Mouse (Mus musculus): Measurements from ENCODE around the gene a. TPM values are rescaled to one million over a fixed set of nuclear protein-coding genes. Genes with fewer than 3 reads are reported as not detected.
"Not testable (repeated sequence)": the region's sequence is repeated elsewhere in the genome, so short reads cannot be mapped to it uniquely, and the experiment has no call there.

a gene
- total and polyA plus RNA-seq, 2 experiments from 2014 or later, result 0.90 to 2.9 TPM

GRCm38 (mm10) chr2:154972981-154973380 lies 181.8 kb downstream of the a start:
- no peak overlapping the region for H3K4me2 ChIP-seq (ENCODE audit: low read depth)
- ATAC-seq (no peak), DNase-seq (no peak)
- H3K4me1 ChIP-seq (ENCODE audit: insufficient read depth), result no peaks in the 10 kb centered on the region
- no peaks in the 10 kb centered on the region for H3K9me3 ChIP-seq (ENCODE audit: low read length)
- H3K36me3 ChIP-seq (ENCODE audit: insufficient read depth), result no peaks in the 10 kb centered on the region
- TF ChIP-seq CTCF (IDR thresholded peaks at IDR 0.05; ENCODE audit: low read depth), result no peak
- no peak overlapping the region for H3K9ac ChIP-seq
- H3K27ac ChIP-seq (ENCODE audit: low read depth, low read length), result no peak overlapping the region
- H3K4me3 ChIP-seq (ENCODE audit: low read depth, low read length), result no peak overlapping the region
- no peaks in the 10 kb centered on the region for H3K27me3 ChIP-seq (ENCODE audit: insufficient read depth, low read length)
- 78% methylated on average over 5 of the region's 5 CpGs for WGBS

- no peak overlapping the region for H3K27ac ChIP-seq (ENCODE audit: low read depth, low read length)
- no peaks in the 10 kb centered on the region for H3K9me3 ChIP-seq (ENCODE audit: low read length)
- no peaks in the 10 kb centered on the region for H3K4me1 ChIP-seq (ENCODE audit: insufficient read depth)
- H3K4me2 ChIP-seq (ENCODE audit: low read depth), result no peak overlapping the region
- ATAC-seq (no peak), DNase-seq (no peak)
- H3K9ac ChIP-seq, result no peak overlapping the region
- 0 out of 2 replicates have a peak, but pooled peaks have one; percentile 15 for TF ChIP-seq CTCF (IDR thresholded peaks at IDR 0.05; ENCODE audit: low read depth)
- H3K27me3 ChIP-seq (ENCODE audit: insufficient read depth, low read length), result no peaks in the 10 kb centered on the region
- no peaks in the 10 kb centered on the region for H3K36me3 ChIP-seq (ENCODE audit: insufficient read depth)
- WGBS, result 70% methylated on average over 1 of the region's 1 CpGs
- no peak overlapping the region for H3K4me3 ChIP-seq (ENCODE audit: low read depth, low read length)
Observed at GRCm38 (mm10) chr2:154986609-154987008, 195.4 kb downstream of the a start.

DNA sequence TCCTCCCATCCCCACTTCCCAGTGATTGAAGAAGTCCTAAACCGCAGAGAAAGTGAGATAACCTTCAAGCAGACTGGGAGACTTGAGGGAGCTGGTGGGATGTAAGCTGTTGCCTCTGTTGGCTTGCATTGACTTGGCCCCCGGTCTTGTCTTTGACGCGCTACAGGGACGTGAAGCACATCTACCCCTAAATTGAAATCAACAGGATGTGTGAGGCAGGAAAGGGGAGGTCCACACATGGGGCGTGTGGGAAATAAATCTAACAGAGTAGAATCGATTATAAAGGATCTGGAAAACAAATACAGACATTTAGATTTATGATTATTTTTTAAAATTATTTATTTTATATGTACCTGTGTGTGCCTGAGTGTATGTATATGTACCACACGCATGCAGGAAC lies 200.2 kb downstream of the a start:
- H3K4me3 ChIP-seq (ENCODE audit: low read depth, low read length), result no peak overlapping the region
- H3K36me3 ChIP-seq (ENCODE audit: insufficient read depth), result no peaks in the 10 kb centered on the region

GRCm38 (mm10) chr2:154992083-154992482 lies 200.9 kb downstream of the a start:
- no peak for ATAC-seq
- TF ChIP-seq CTCF (IDR thresholded peaks at IDR 0.05; ENCODE audit: low read depth), result no peak

More for the DNA sequence above, 200.2 kb downstream of the a start:
- no peaks in the 10 kb centered on the region for H3K27me3 ChIP-seq (ENCODE audit: insufficient read depth, low read length)
- H3K27ac ChIP-seq (ENCODE audit: low read depth, low read length), result no peak overlapping the region
- 87% methylated on average over 8 of the region's 8 CpGs for WGBS
- H3K4me2 ChIP-seq (ENCODE audit: low read depth), result no peak overlapping the region
- no peak overlapping the region for H3K9ac ChIP-seq
- H3K4me1 ChIP-seq (ENCODE audit: insufficient read depth), result no peaks in the 10 kb centered on the region
- no peaks in the 10 kb centered on the region for H3K9me3 ChIP-seq (ENCODE audit: low read length)
- DNase-seq (no peak), ATAC-seq (no peak)
- no peak for TF ChIP-seq CTCF (IDR thresholded peaks at IDR 0.05; ENCODE audit: low read depth)

DNA sequence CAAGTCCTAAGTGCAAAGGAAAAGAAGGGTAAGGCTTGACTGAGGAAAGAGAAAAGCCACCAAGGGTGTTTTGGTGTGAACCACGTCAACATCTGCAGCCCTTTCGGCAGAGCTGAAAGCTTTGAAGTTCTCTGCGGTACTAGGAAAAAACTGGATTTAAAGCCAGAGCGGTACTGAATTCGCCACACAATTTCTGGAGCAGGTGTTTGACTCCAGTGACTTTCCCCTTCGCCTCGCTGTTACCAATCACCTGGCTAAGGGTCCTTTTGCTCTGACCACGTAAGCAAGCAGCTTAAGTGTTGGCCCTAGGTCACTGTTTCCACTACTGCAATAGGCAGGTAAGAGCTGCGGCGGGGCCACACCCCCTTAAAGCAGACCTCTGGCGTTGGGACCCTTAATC lies 214.3 kb downstream of the a start:
- Histone ChIP-seq H3K4me2 (ENCODE audit: low read depth) (no peak overlapping the region), H3K9me3 (ENCODE audit: low read length) (no peaks in the 10 kb centered on the region), H3K4me3 (ENCODE audit: low read depth, low read length) (no peak overlapping the region), H3K4me1 (ENCODE audit: insufficient read depth) (no peaks in the 10 kb centered on the region), H3K36me3 (ENCODE audit: insufficient read depth) (no peaks in the 10 kb centered on the region), H3K9ac (no peak overlapping the region), H3K27ac (ENCODE audit: low read depth, low read length) (no peak overlapping the region), H3K27me3 (ENCODE audit: insufficient read depth, low read length) (no peaks in the 10 kb centered on the region)
- no peak for DNase-seq
- ATAC-seq, result no peak
- 95% methylated on average over 11 of the region's 11 CpGs for WGBS
- TF ChIP-seq CTCF (IDR thresholded peaks at IDR 0.05; ENCODE audit: low read depth), result no peak

More at GRCm38 (mm10) chr2:154992083-154992482, 200.9 kb downstream of the a start:
- Histone ChIP-seq H3K4me3 (ENCODE audit: low read depth, low read length) (no peak overlapping the region), H3K9me3 (ENCODE audit: low read length) (no peaks in the 10 kb centered on the region), H3K27me3 (ENCODE audit: insufficient read depth, low read length) (no peaks in the 10 kb centered on the region), H3K36me3 (ENCODE audit: insufficient read depth) (no peaks in the 10 kb centered on the region), H3K27ac (ENCODE audit: low read depth, low read length) (no peak overlapping the region), H3K4me1 (ENCODE audit: insufficient read depth) (no peaks in the 10 kb centered on the region), H3K9ac (no peak overlapping the region), H3K4me2 (ENCODE audit: low read depth) (no peak overlapping the region)
- DNase-seq, result no peak
- WGBS, result 84% methylated on average over 5 of the region's 5 CpGs

- no peak overlapping the region for H3K9ac ChIP-seq
- no peaks in the 10 kb centered on the region for H3K27me3 ChIP-seq (ENCODE audit: insufficient read depth, low read length)
- H3K36me3 ChIP-seq (ENCODE audit: insufficient read depth), result no peaks in the 10 kb centered on the region
- no peaks in the 10 kb centered on the region for H3K9me3 ChIP-seq (ENCODE audit: low read length)
- no peak overlapping the region for H3K4me3 ChIP-seq (ENCODE audit: low read depth, low read length)
- ATAC-seq (no peak), DNase-seq (no peak)
- H3K4me1 ChIP-seq (ENCODE audit: insufficient read depth), result no peaks in the 10 kb centered on the region
- H3K4me2 ChIP-seq (ENCODE audit: low read depth), result no peak overlapping the region
- 63% methylated on average over 3 of the region's 3 CpGs for WGBS
- TF ChIP-seq CTCF (IDR thresholded peaks at IDR 0.05; ENCODE audit: low read depth), result no peak
- no peak overlapping the region for H3K27ac ChIP-seq (ENCODE audit: low read depth, low read length)
Observed at GRCm38 (mm10) chr2:155011086-155011656, 220.0 kb downstream of the a start.

- Histone ChIP-seq H3K9ac (no peak overlapping the region), H3K36me3 (ENCODE audit: insufficient read depth) (no peaks in the 10 kb centered on the region), H3K4me1 (ENCODE audit: insufficient read depth) (no peaks in the 10 kb centered on the region), H3K9me3 (ENCODE audit: low read length) (no peaks in the 10 kb centered on the region), H3K4me2 (ENCODE audit: low read depth) (no peak overlapping the region), H3K27ac (ENCODE audit: low read depth, low read length) (no peak overlapping the region), H3K4me3 (ENCODE audit: low read depth, low read length) (no peak overlapping the region), H3K27me3 (ENCODE audit: insufficient read depth, low read length) (no peaks in the 10 kb centered on the region)
- no peak for DNase-seq
- no peak for ATAC-seq
- no peak for TF ChIP-seq CTCF (IDR thresholded peaks at IDR 0.05; ENCODE audit: low read depth)
- 64% methylated on average over 6 of the region's 6 CpGs for WGBS
Observed at GRCm38 (mm10) chr2:155012991-155013390, 221.8 kb downstream of the a start.

DNA sequence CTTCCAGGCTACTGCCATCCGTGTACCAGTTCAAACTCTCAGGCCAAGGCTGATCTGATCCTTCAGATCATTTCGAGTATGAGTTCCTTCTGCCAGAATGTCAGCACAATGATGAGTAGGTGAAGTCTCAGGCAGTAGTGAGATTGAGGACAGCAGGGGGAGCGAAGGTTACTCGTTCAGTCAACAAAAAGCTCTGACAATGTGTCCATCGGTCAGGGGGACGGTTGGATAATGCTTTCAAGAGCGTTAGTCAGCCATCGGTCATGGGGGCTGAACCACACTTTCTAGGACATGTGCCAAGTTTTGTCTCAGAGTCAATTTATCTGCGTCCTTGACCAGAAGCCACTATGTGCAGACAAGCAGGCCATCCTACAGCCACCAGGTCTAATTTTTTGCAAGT lies 225.5 kb downstream of the a start:
- not testable (repeated sequence) for H3K36me3 ChIP-seq (ENCODE audit: insufficient read depth); DNase-seq; H3K9ac ChIP-seq; H3K27me3 ChIP-seq (ENCODE audit: insufficient read depth, low read length); H3K4me3 ChIP-seq (ENCODE audit: low read depth, low read length); H3K4me2 ChIP-seq (ENCODE audit: low read depth); H3K4me1 ChIP-seq (ENCODE audit: insufficient read depth); H3K9me3 ChIP-seq (ENCODE audit: low read length); ATAC-seq; H3K27ac ChIP-seq (ENCODE audit: low read depth, low read length)
- 43% methylated on average over 6 of the region's 9 CpGs for WGBS

- H3K9ac ChIP-seq, result peak within 1 kb of the TSS; percentile 44
- H3K36me3 ChIP-seq (ENCODE audit: insufficient read depth); ATAC-seq; DNase-seq; H3K9me3 ChIP-seq (ENCODE audit: low read length); H3K27me3 ChIP-seq (ENCODE audit: insufficient read depth, low read length); H3K4me1 ChIP-seq (ENCODE audit: insufficient read depth): not testable (repeated sequence)
- WGBS, result 1% methylated on average over 24 of the region's 26 CpGs
- peak within 1 kb of the TSS; percentile 46 for H3K4me3 ChIP-seq (ENCODE audit: low read depth, low read length)
- H3K27ac ChIP-seq (ENCODE audit: low read depth, low read length), result peak within 1 kb of the TSS; percentile 70
- H3K4me2 ChIP-seq (ENCODE audit: low read depth), result peak within 1 kb of the TSS; percentile 72
Observed at GRCm38 (mm10) chr2:155018251-155018755, 227.1 kb downstream of the a start, which contains the start of gene Gm14226. Gene Gm14226, plus strand, starts transcription at chr2:155018266.

Data from forebrain, postnatal 0 days (tissue).